Mouse (Mus musculus) MEL (cell line): ENCODE data around the gene Mesd. TPM values are rescaled to one million over a fixed set of nuclear protein-coding genes. Genes with fewer than 3 reads are reported as not detected.

Source experiments
- DNase-seq: peaks from one replicate; pipeline ENCODE4 v3.0.0; 2011; ENCODE audit warnings: low read depth, low spot score
- H3K27ac ChIP-seq: 2 replicates; pipeline ENCODE4 v1.5.1; 2012; ENCODE audit warnings: low read depth, mild to moderate bottlenecking, control low read depth, low read length, moderate library complexity; ENCODE audit not compliant: control insufficient read depth
- H3K27me3 ChIP-seq, 2 experiments: fragments of 150-350 bp in 1 of 2; sonication (generic) in 1 of 2; 2 replicates each; pipeline ENCODE4 v1.6.1; 2012; ENCODE audit warnings: low read length in 2 of 2, mild to moderate bottlenecking in 2 of 2, improper control_type of control experiment in 1 of 2, moderate library complexity in 1 of 2; ENCODE audit not compliant: insufficient read depth in 2 of 2, control insufficient read depth in 1 of 2
- H3K36me3 ChIP-seq, 2 experiments: 2 replicates each; pipeline ENCODE4 v1.6.1; 2012 to 2014; ENCODE audit warnings: low read length in 2 of 2, improper control_type of control experiment in 1 of 2, inconsistent platforms in 1 of 2, mild to moderate bottlenecking in 1 of 2; ENCODE audit not compliant: insufficient read depth in 2 of 2, control insufficient read depth in 1 of 2
- H3K4me1 ChIP-seq, 2 experiments: fragments of 150-350 bp in 1 of 2; sonication (generic) in 1 of 2; 2 replicates each; pipeline ENCODE4 v1.6.1; 2012; ENCODE audit warnings: low read length in 2 of 2, improper control_type of control experiment in 1 of 2, mild to moderate bottlenecking in 1 of 2; ENCODE audit not compliant: insufficient read depth in 2 of 2, control insufficient read depth in 1 of 2
- H3K4me3 ChIP-seq, 2 experiments: fragments of 150-350 bp in 1 of 2; sonication (generic) in 1 of 2; 2 replicates each; pipeline ENCODE4 v1.5.1; 2012; ENCODE audit warnings: low read depth in 2 of 2, low read length in 2 of 2, mild to moderate bottlenecking in 2 of 2, moderate library complexity in 2 of 2, control low read depth in 1 of 2, improper control_type of control experiment in 1 of 2; ENCODE audit not compliant: control insufficient read depth in 1 of 2, insufficient read depth in 1 of 2
- H3K79me2 ChIP-seq: 2 replicates; pipeline ENCODE4 v1.6.1; 2012; ENCODE audit warnings: mild to moderate bottlenecking, low read length, moderate library complexity; ENCODE audit not compliant: control insufficient read depth, poor library complexity, insufficient read depth
- H3K9ac ChIP-seq: 2 replicates; pipeline ENCODE4 v1.6.1; 2012; ENCODE audit warnings: low read depth, mild to moderate bottlenecking, control low read depth, low read length, moderate library complexity; ENCODE audit not compliant: control insufficient read depth, poor library complexity, severe bottlenecking
- H3K9me3 ChIP-seq: fragments of 150-350 bp; sonication (generic); replicated peaks from 2 replicates; pipeline ENCODE4 v1.6.1; 2012; ENCODE audit warnings: mild to moderate bottlenecking, low read length, improper control_type of control experiment, moderate library complexity; ENCODE audit not compliant: insufficient read depth
- BHLHE40 ChIP-seq: IDR thresholded peaks from 2 replicates; pipeline ENCODE4 v1.6.1; 2012; ENCODE audit warnings: low read depth, mild to moderate bottlenecking, inconsistent platforms, low read length, improper control_type of control experiment, borderline replicate concordance
- ELF1 ChIP-seq: IDR thresholded peaks from 2 replicates; pipeline ENCODE4 v1.6.1; 2014; ENCODE audit warnings: low read depth, mild to moderate bottlenecking, inconsistent platforms, low read length, improper control_type of control experiment, moderate library complexity
- GATA1 ChIP-seq: IDR thresholded peaks from 2 replicates; pipeline ENCODE4 v1.6.1; 2011; ENCODE audit warnings: low read depth, low read length, improper control_type of control experiment
- KAT2A ChIP-seq: conservative IDR thresholded peaks from 2 replicates; pipeline ENCODE4 v1.6.1; 2012; ENCODE audit warnings: low read depth, low read length, improper control_type of control experiment, inconsistent platforms
- MAFK ChIP-seq: IDR thresholded peaks from 2 replicates; pipeline ENCODE4 v1.6.1; 2011; ENCODE audit warnings: low read depth, mild to moderate bottlenecking, low read length, improper control_type of control experiment, borderline replicate concordance
- MAX ChIP-seq: IDR thresholded peaks from 2 replicates; pipeline ENCODE4 v1.6.1; 2011; ENCODE audit warnings: low read length, improper control_type of control experiment
- MAZ ChIP-seq: IDR thresholded peaks from 2 replicates; pipeline ENCODE4 v1.6.1; 2012; ENCODE audit warnings: low read depth, mild to moderate bottlenecking, inconsistent platforms, low read length, improper control_type of control experiment
- MEF2A ChIP-seq: IDR thresholded peaks from 2 replicates; pipeline ENCODE4 v1.6.1; 2014; ENCODE audit warnings: low read depth, mild to moderate bottlenecking, inconsistent platforms, low read length, improper control_type of control experiment; ENCODE audit not compliant: poor library complexity, insufficient replicate concordance, severe bottlenecking; ENCODE audit errors: extremely low read depth
- MYC ChIP-seq: IDR thresholded peaks from 2 replicates; pipeline ENCODE4 v1.6.1; 2011; ENCODE audit warnings: low read depth, mild to moderate bottlenecking, low read length, improper control_type of control experiment, moderate library complexity
- NELFE ChIP-seq: IDR thresholded peaks from 2 replicates; pipeline ENCODE4 v1.6.1; 2011; ENCODE audit warnings: low read depth, low read length, improper control_type of control experiment
- POLR2A ChIP-seq, 2 experiments: IDR thresholded peaks; 2 replicates each; pipeline ENCODE4 v1.6.1; 2011 to 2012; ENCODE audit warnings: low read length in 2 of 2, mild to moderate bottlenecking in 2 of 2, control low read depth in 1 of 2, improper control_type of control experiment in 1 of 2, low read depth in 1 of 2, moderate library complexity in 1 of 2; ENCODE audit not compliant: control insufficient read depth in 1 of 2, insufficient read depth in 1 of 2, poor library complexity in 1 of 2
- POLR2AphosphoS5 ChIP-seq: IDR thresholded peaks from 2 replicates; pipeline ENCODE4 v1.6.1; 2012; ENCODE audit warnings: low read depth, borderline replicate concordance, mild to moderate bottlenecking, inconsistent platforms, low read length, moderate library complexity, mixed read lengths
- RAD21 ChIP-seq: IDR thresholded peaks from 2 replicates; pipeline ENCODE4 v1.6.1; 2011; ENCODE audit warnings: mild to moderate bottlenecking, low read depth, low read length, improper control_type of control experiment
- USF1 ChIP-seq: IDR thresholded peaks from 2 replicates; pipeline ENCODE4 v1.6.1; 2014; ENCODE audit warnings: low read depth, mild to moderate bottlenecking, inconsistent platforms, low read length, improper control_type of control experiment, moderate library complexity
- ZC3H11A ChIP-seq: IDR thresholded peaks from 2 replicates; pipeline ENCODE4 v1.6.1; 2012; ENCODE audit warnings: low read depth, mild to moderate bottlenecking, inconsistent platforms, low read length, improper control_type of control experiment
- ZNF384 ChIP-seq: IDR thresholded peaks from 2 replicates; pipeline ENCODE4 v1.6.1; 2012; ENCODE audit warnings: low read depth, mild to moderate bottlenecking, inconsistent platforms, low read length, improper control_type of control experiment
- polyA plus RNA-seq, 2 experiments: library from polyadenylated mRNA; stranded (reverse) in 1 of 2; unstranded in 1 of 2; fragments of >175 nt in 1 of 2; fragments of >200 nt in 1 of 2; gene quantifications; 2 replicates each; pipeline versions ENCODE4 v1.2.1 to v1.2.4; 2012; ENCODE audit warnings: low replicate concordance in 2 of 2, low read depth in 1 of 2; ENCODE audit not compliant: insufficient read length in 2 of 2, insufficient read depth in 1 of 2, missing spikeins in 1 of 2
- total RNA-seq: library from RNA; depleted of rRNA; stranded (reverse); fragments of 300-350 nt; gene quantifications from 2 replicates; pipeline ENCODE4 v1.2.3, GENCODE M21; 2012

Gene Mesd
- total and polyA plus RNA-seq, 3 experiments: 64.5 to 135 (median 83.3) TPM

DNA sequence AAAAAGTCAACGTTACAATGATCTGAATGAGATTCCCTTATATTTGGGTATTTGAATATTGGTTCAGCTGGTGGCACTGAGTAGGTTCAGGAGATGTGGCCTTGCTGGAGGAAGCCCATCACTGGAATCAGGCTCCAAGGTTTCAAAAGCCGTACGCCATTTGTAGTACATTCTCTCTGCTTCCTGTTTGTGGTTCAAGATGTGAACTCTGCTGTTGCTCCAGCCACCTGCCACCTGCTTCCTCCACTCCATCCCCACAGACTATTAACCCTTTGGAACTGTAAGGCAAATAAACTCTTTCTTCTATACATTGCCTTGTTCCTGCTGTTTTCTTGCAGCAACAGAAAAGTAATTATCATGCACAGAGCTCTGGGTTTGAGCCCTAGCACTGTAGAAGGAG, 27.6 kb downstream of the Mesd start:
- Histone ChIP-seq H3K36me3 (no peaks in the 10 kb centered on the region), H3K9ac (no peak overlapping the region), H3K27ac (no peak overlapping the region), H3K4me3 (no peak overlapping the region), H3K27me3 (peaks cover 0 to 2% of the 10 kb centered on the region in 2 experiments; a peak in 2 of 4 replicates), H3K9me3 (no peaks in the 10 kb centered on the region), H3K4me1 (no peaks in the 10 kb centered on the region), H3K79me2 (no peaks in the 10 kb centered on the region)
- TF ChIP-seq USF1 (no peak), KAT2A (no peak), ELF1 (no peak), MAFK (no peak), MAX (no peak), ZC3H11A (no peak), BHLHE40 (no peak), MYC (no peak), NELFE (no peak), MEF2A (no peak), POLR2AphosphoS5 (no peak), MAZ (no peak)
- no peak for DNase-seq

DNA sequence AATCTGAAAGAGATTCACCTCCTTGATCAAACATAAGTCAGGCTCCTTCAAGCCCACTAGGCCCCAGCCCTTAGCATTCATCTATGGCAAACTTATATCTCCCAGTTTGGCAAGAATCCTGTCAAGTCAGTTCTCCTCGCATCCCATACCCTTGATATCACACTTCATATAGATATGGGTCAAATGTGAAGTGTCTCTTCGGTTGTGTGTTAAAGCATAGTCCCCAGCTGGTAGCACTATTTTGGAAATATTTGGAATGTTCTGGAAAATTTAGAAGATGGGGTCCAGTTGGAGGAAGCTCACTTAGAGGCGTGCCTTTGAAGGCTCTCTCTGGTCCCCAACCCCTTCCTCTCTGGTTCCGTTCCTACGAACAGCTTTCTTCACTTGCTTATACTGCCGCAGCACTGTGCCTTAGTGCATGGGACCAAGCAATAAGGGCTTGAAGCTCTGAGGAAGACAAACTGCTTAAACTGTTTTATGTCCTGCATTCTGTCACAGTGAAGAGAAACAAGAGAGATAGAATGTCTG, 29.2 kb downstream of the Mesd start:
- H3K36me3 ChIP-seq: no peaks in the 10 kb centered on the region
- no peaks in the 10 kb centered on the region for H3K79me2 ChIP-seq
- H3K9ac ChIP-seq: no peak overlapping the region
- no peak for DNase-seq
- no peaks in the 10 kb centered on the region for H3K4me1 ChIP-seq
- TF ChIP-seq ZNF384 (no peak), GATA1 (no peak), POLR2A (IDR thresholded peaks at IDR 0.05; ENCODE audit: control insufficient read depth in 1 of 2, insufficient read depth in 1 of 2, low read depth in 1 of 2, low read length in 2 of 2, poor library complexity in 1 of 2) (no peak), RAD21 (no peak)
- TF ChIP-seq, all 39 proteins: peak for 0
- Histone ChIP-seq H3K27ac (no peak overlapping the region), H3K9me3 (no peaks in the 10 kb centered on the region), H3K27me3 (peaks cover 0 to 2% of the 10 kb centered on the region in 2 experiments; a peak in 2 of 4 replicates), H3K4me3 (no peak overlapping the region)
